Mouse (Mus musculus): Measurements from ENCODE around the gene Ssbp4. TPM values are rescaled to one million over a fixed set of nuclear protein-coding genes. Genes with fewer than 3 reads are reported as not detected.

Gene Ssbp4
- polyA plus RNA-seq (2014; fragmentation: Illumina TruSeq; extraction: RNeasy Lipid Tissue Mini Kit (QIAGEN cat#74804); ENCODE audit: low read depth, low replicate concordance): 112 TPM

GRCm38 (mm10) chr8:70608749-70609367, at the start of gene Ssbp4:
Gene Ssbp4 (minus strand): TSS chr8:70608872.

GRCm38 (mm10) chr8:70632346-70632892, 23.7 kb upstream of the Ssbp4 start, which contains the start of gene Gdf15:
Gene Gdf15 (minus strand): TSS chr8:70632456.

GRCm38 (mm10) chr8:70615894-70616293, 7.2 kb upstream of the Ssbp4 start, which contains the start of gene Lrrc25:
Gene Lrrc25 (plus strand): TSS chr8:70616155.

GRCm38 (mm10) chr8:70593961-70594609, 14.6 kb downstream of the Ssbp4 start, which contains the start of gene Isyna1:
Gene Isyna1 (plus strand): TSS chr8:70594373.

Other genes starting within 250 kb of the Ssbp4 start
- gene Comp, start 235.3 kb downstream of the Ssbp4 start, polyA plus RNA-seq (2014; fragmentation: Illumina TruSeq; extraction: RNeasy Lipid Tissue Mini Kit (QIAGEN cat#74804); ENCODE audit: low read depth, low replicate concordance): 6.3 TPM
- gene Crtc1, start 169.3 kb downstream of the Ssbp4 start, polyA plus RNA-seq (2014; fragmentation: Illumina TruSeq; extraction: RNeasy Lipid Tissue Mini Kit (QIAGEN cat#74804); ENCODE audit: low read depth, low replicate concordance): 15.7 TPM
- gene Klhl26, start 131.9 kb downstream of the Ssbp4 start, polyA plus RNA-seq (2014; fragmentation: Illumina TruSeq; extraction: RNeasy Lipid Tissue Mini Kit (QIAGEN cat#74804); ENCODE audit: low read depth, low replicate concordance): 20.7 TPM
- 0.74 TPM for gene Tmem59l, start 121.5 kb downstream of the Ssbp4 start, polyA plus RNA-seq (2014; fragmentation: Illumina TruSeq; extraction: RNeasy Lipid Tissue Mini Kit (QIAGEN cat#74804); ENCODE audit: low read depth, low replicate concordance)
- 2.1 TPM for gene Crlf1, start 115.7 kb downstream of the Ssbp4 start, polyA plus RNA-seq (2014; fragmentation: Illumina TruSeq; extraction: RNeasy Lipid Tissue Mini Kit (QIAGEN cat#74804); ENCODE audit: low read depth, low replicate concordance)
- 92.5 TPM for gene Rex1bd, start 102.1 kb downstream of the Ssbp4 start, polyA plus RNA-seq (2014; fragmentation: Illumina TruSeq; extraction: RNeasy Lipid Tissue Mini Kit (QIAGEN cat#74804); ENCODE audit: low read depth, low replicate concordance)
- 1,821 TPM for gene Uba52, start 98.1 kb downstream of the Ssbp4 start, polyA plus RNA-seq (2014; fragmentation: Illumina TruSeq; extraction: RNeasy Lipid Tissue Mini Kit (QIAGEN cat#74804); ENCODE audit: low read depth, low replicate concordance)
- gene Fkbp8, start 81.1 kb downstream of the Ssbp4 start, polyA plus RNA-seq (2014; fragmentation: Illumina TruSeq; extraction: RNeasy Lipid Tissue Mini Kit (QIAGEN cat#74804); ENCODE audit: low read depth, low replicate concordance): 255 TPM
- gene Kxd1, start 80.9 kb downstream of the Ssbp4 start, polyA plus RNA-seq (2014; fragmentation: Illumina TruSeq; extraction: RNeasy Lipid Tissue Mini Kit (QIAGEN cat#74804); ENCODE audit: low read depth, low replicate concordance): 67.9 TPM
- 20.8 TPM for gene Ell, start 69.4 kb downstream of the Ssbp4 start, polyA plus RNA-seq (2014; fragmentation: Illumina TruSeq; extraction: RNeasy Lipid Tissue Mini Kit (QIAGEN cat#74804); ENCODE audit: low read depth, low replicate concordance)
- gene Isyna1, start 14.5 kb downstream of the Ssbp4 start, polyA plus RNA-seq (2014; fragmentation: Illumina TruSeq; extraction: RNeasy Lipid Tissue Mini Kit (QIAGEN cat#74804); ENCODE audit: low read depth, low replicate concordance): 351 TPM
- 5.1 TPM for gene Lrrc25, start 7.3 kb upstream of the Ssbp4 start, polyA plus RNA-seq (2014; fragmentation: Illumina TruSeq; extraction: RNeasy Lipid Tissue Mini Kit (QIAGEN cat#74804); ENCODE audit: low read depth, low replicate concordance)
- gene Gdf15, start 23.6 kb upstream of the Ssbp4 start, polyA plus RNA-seq (2014; fragmentation: Illumina TruSeq; extraction: RNeasy Lipid Tissue Mini Kit (QIAGEN cat#74804); ENCODE audit: low read depth, low replicate concordance): 1.2 TPM
- 54.4 TPM for gene Pgpep1, start 51.5 kb upstream of the Ssbp4 start, polyA plus RNA-seq (2014; fragmentation: Illumina TruSeq; extraction: RNeasy Lipid Tissue Mini Kit (QIAGEN cat#74804); ENCODE audit: low read depth, low replicate concordance)
- 67.6 TPM for gene Lsm4, start 64.4 kb upstream of the Ssbp4 start, polyA plus RNA-seq (2014; fragmentation: Illumina TruSeq; extraction: RNeasy Lipid Tissue Mini Kit (QIAGEN cat#74804); ENCODE audit: low read depth, low replicate concordance)
- 72.1 TPM for gene Jund, start 90.1 kb upstream of the Ssbp4 start, polyA plus RNA-seq (2014; fragmentation: Illumina TruSeq; extraction: RNeasy Lipid Tissue Mini Kit (QIAGEN cat#74804); ENCODE audit: low read depth, low replicate concordance)
- 4.9 TPM for gene Iqcn, start 94.6 kb upstream of the Ssbp4 start, polyA plus RNA-seq (2014; fragmentation: Illumina TruSeq; extraction: RNeasy Lipid Tissue Mini Kit (QIAGEN cat#74804); ENCODE audit: low read depth, low replicate concordance)
- gene Gm3336, start 109.7 kb upstream of the Ssbp4 start, polyA plus RNA-seq (2014; fragmentation: Illumina TruSeq; extraction: RNeasy Lipid Tissue Mini Kit (QIAGEN cat#74804); ENCODE audit: low read depth, low replicate concordance): not detected
- 5.3 TPM for gene Pde4c, start 114.8 kb upstream of the Ssbp4 start, polyA plus RNA-seq (2014; fragmentation: Illumina TruSeq; extraction: RNeasy Lipid Tissue Mini Kit (QIAGEN cat#74804); ENCODE audit: low read depth, low replicate concordance)
- gene Rab3a, start 145.8 kb upstream of the Ssbp4 start, polyA plus RNA-seq (2014; fragmentation: Illumina TruSeq; extraction: RNeasy Lipid Tissue Mini Kit (QIAGEN cat#74804); ENCODE audit: low read depth, low replicate concordance): 27.6 TPM
- 52.2 TPM for gene Mpv17l2, start 152.1 kb upstream of the Ssbp4 start, polyA plus RNA-seq (2014; fragmentation: Illumina TruSeq; extraction: RNeasy Lipid Tissue Mini Kit (QIAGEN cat#74804); ENCODE audit: low read depth, low replicate concordance)
- gene Pik3r2, start 167.8 kb upstream of the Ssbp4 start, polyA plus RNA-seq (2014; fragmentation: Illumina TruSeq; extraction: RNeasy Lipid Tissue Mini Kit (QIAGEN cat#74804); ENCODE audit: low read depth, low replicate concordance): 38.8 TPM
- 36.3 TPM for gene Mast3, start 196.2 kb upstream of the Ssbp4 start, polyA plus RNA-seq (2014; fragmentation: Illumina TruSeq; extraction: RNeasy Lipid Tissue Mini Kit (QIAGEN cat#74804); ENCODE audit: low read depth, low replicate concordance)
- gene Il12rb1, start 199.6 kb upstream of the Ssbp4 start, polyA plus RNA-seq (2014; fragmentation: Illumina TruSeq; extraction: RNeasy Lipid Tissue Mini Kit (QIAGEN cat#74804); ENCODE audit: low read depth, low replicate concordance): 0.74 TPM
- 60.9 TPM for gene Arrdc2, start 230.8 kb upstream of the Ssbp4 start, polyA plus RNA-seq (2014; fragmentation: Illumina TruSeq; extraction: RNeasy Lipid Tissue Mini Kit (QIAGEN cat#74804); ENCODE audit: low read depth, low replicate concordance)